Mouse (Mus musculus): Measurements from ENCODE around the gene Gatad2b.
A peak's percentile ranks its signal among the peaks of the same experiment; 100 is the strongest.

Gene Gatad2b

DNA sequence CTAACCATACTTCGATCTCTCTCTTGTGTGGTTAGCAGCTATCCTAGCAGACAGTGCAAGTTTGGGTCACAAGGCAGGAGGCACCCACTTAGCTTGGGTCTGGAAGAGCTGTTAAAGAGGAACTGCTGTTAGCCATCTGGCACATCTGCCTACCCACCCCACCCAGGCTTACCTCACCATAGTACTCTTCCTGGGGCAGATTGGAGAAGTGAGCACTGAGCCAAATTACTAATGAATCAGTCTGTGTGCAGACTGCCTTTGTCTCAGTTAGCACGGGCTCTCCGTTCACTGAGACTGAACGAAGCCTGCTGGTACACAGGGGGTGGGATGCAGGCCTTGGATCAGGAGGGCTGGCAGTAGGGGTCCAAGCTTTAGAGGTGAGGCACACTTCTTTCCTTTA lies 90.7 kb downstream of the Gatad2b start:
- DNase-seq (ENCODE audit: low spot score) = no peak

DNA sequence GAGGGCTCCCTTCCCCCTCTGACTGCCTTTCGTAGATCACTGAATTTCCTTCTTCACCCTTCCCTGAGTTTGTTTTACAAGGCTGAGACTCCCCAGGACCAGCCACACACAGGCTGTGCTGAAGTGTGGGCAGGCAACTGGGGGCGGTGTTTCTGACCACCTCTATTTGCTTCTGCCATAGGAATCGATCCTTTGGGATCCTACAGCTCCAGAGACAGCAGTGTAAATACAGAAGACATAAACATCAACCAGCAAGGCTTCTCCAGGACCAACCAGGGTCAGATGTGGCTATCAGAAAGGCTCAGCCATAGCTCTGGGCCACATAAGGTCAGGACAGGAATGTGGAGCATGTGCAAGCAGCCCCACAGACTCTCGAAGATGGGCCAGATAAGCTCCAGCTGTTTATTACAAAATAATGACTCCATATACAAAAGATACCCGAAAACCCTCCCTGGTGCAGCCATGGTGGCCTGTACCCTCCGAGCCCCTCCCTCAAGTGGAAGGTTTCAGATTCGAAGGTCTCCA lies 91.9 kb downstream of the Gatad2b start:
- DNase-seq (ENCODE audit: low spot score) = no peak

DNA sequence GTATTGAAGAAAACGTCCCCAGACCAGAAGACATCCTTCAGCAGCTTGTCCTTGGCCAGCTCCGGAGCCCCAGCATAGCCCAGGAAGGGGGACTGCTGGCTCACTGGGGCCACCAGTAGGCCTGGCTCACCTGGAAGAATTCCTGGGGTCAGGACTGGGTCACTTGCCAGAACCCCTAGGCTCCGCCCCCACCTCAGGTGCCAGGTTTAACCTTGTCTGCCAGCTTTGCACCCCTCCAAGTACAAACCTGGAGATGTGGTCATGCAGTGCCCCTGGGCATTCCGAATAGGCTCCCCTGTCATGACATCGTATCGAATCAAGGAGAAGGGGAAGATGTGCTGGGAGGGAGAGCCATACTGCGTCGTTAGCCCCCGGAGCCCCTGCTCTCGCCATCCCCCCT lies 93.8 kb downstream of the Gatad2b start:
- no peak for DNase-seq (ENCODE audit: low spot score)

DNA sequence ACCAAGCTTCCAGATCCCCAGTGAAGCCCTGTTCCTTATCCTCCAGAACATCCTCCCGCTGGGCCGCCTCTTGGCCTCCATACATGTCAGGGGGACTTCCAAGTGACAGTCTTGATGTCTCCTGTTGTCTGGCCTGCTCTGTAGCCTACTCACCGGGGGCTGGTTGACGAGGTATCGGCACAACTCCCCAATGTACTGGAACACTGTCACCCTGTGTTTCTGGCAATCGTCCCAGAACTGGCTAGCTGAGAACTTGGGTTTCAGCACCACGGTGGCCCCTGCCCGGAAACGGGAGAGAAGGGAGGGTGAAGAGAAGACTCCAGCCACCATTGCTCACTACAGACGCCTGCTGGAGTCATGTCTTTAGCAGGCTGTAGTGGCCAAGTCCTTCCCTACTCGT lies 94.5 kb downstream of the Gatad2b start:
- no peak for DNase-seq (ENCODE audit: low spot score)

DNA sequence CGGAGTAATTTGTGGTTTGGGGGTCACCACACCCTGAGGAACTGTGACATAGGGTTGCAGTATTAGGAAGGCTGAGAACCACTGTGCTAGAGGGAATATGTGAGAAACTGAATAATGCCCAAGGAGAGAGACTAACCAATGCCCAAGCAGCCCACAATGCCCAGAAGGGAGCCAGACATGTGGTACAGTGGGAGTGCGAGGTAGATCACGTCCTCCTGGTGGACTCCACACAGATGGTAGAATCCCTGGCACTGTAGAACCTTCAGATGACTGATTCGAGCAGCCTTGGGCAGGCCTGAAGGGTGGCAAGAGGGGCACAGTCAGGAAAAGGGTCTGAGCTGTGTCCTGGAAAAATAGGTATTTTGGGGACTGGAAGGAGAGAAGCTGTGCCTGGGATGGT lies 95.2 kb downstream of the Gatad2b start:
- no peak for DNase-seq (ENCODE audit: low spot score)

DNA sequence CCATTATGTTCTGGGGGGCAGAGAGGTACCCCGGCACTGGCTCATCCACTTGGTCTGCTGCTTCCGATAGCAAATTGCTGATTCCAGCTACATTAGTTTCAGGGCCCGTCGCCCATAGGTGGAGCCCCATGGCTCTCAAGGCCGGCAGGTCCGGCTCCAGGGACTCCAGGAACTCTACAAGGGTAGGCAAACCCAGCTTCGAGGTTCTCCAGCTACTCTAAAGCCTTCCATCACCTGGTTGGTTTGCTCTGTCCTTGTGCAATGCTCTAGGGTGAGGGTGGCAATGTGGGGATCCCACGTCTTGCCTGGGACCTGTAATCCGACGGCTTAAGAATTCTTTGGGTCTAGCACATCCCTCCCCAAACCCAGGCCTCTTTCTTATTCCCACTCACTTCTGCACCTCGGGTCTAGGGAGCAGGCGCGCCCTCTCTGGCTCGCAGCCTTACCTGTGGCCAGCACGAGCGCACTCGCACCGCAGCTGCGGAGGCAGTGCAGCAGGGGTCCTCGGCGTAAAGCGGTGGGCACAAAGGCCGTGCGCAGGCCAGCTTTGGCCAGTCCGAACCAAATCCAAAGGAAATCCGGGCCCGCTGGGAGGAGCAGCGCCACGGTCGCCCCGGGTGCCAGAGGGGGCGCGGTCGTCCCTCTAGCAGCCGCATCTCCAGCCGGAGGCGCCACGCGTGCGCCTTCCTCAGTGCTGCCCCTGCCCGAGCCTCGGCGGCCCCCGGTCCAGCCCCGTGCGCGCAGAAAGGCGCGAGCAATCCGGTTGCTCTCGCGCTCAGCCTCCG lies 95.9 kb downstream of the Gatad2b start:
- DNase-seq (ENCODE audit: low spot score) = peak; percentile 36

DNA sequence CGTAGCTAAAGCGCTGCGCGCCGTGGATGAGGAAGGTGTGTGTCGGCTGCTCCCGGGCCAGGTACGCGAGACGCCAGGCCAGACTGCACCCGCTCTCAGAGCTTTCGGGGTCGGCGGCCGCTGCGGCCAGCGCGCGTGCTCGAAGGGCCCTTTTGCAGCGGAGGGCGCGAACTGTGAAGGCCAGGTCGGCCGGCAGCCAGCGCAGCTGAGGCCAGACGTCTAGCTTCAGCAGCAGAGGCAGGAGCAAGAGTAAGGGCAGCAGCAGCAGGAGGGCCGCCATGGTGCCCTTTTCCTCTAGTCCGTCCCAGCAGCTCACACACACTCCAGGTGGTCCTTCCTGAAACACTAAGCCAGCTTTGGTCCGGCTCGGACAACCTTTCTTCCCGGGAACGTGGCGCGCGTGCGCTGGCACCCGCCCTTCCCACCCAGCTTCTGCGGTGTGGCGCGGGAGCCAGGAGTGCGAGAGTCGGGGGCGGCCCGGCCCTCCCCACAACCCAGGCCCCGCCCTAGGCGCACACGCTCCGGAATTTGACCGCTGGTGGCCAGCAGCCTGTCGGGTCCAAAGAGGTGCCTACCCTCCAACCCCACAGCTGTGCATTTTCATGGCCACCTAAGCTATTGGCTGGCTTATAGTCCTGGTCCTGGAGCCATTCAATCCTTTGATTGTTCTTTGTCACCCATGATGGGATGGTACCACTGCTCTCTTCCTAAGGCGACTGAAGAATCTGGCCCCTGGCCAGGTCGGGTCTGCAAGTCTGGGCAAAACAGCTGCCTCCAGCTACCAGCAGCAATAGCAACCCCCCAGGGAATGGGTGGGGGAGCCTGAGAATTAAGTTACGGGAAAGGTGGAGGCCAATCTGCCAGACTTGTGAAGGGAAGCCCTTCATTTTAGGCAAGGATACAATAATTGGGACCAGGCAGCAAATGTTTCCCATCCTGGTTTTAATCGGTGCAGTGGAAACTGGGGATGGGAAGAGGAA lies 96.8 kb downstream of the Gatad2b start, which contains the start of gene Slc27a3:
Slc27a3 (minus strand) TSS at position 428 of the 980 bp plus-strand sequence.
- DNase-seq (ENCODE audit: low spot score) = peak; percentile 26

DNA sequence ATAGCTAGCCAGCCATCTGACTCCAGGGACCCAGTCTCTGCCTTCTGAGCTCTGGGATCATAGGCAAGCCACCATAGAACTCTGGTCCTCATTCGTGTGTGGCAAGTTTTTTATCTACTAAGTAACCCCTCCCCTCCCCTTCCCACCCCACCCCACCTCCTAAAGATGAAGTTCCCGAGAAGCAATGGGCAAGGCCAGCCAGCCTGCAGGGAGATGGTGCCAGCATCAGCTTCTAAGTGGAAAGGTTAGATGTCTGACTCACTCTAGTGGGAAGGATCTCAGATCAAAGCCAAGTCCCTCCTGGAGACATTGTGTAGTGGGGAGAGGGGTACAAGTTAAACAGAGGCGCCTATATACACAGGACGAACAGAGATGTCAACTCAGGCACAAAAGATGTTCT lies 98.0 kb downstream of the Gatad2b start:
- no peak for DNase-seq (ENCODE audit: low spot score)

DNA sequence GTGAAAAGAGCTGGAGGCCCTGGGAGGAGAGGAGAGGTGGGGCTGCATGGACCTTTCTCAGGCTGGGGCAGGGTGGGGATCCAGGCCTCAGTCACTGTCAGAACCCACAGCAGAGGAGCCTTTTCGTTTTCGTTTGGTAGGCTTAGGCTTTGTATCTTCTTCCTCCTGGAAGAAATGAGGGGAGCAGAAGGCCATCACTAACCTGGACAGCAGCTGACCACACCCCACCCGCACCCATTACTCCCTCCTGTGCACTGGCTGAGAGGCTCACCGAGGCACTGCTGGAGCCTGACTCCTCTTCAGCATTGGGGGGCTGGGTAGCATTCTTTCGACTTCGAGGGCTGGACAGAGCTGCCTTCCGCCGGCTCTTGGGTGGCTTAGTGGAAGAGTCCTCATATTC lies 99.0 kb downstream of the Gatad2b start:
- DNase-seq (ENCODE audit: low spot score) = no peak

DNA sequence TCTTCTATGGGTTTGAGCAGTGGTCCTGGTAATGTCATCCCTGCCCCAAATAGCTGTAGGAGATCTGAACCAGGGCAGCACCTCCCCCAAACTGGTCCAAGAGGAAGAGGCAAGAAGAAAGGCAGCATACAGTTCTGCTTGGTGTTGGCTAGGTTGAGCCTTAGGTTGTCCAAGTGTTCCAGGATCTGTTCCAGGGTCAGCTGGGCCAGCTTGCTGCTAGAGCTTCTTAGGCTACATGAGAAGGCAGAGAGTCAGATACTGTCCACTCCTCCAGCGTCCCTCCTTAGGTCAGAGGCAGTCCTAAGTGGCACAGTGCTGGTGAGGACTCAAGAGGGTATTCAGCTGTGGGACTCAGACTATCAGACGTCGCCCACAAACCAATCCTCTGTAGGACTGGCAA lies 99.7 kb downstream of the Gatad2b start:
- DNase-seq (ENCODE audit: low spot score) = no peak

DNA sequence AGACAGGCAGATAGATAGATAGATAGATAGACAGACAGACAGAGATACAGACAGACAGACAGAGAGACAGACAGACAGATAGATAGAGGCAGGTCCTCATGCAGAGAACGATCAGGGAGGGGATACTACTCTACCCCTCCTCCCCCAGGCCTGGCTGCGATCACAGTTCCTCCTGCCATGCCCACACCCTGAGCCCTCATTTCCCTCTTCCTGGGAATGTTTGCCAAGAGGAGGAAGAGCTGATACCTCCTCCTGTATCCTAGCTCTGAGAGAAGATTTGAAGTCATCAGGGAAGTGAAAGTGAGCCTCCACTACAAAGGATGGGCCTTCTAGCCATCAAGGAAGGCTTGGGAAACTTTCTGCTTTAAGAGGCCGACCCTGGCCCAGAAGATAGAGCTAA lies 102.7 kb downstream of the Gatad2b start:
- no peak for DNase-seq (ENCODE audit: low spot score)

DNA sequence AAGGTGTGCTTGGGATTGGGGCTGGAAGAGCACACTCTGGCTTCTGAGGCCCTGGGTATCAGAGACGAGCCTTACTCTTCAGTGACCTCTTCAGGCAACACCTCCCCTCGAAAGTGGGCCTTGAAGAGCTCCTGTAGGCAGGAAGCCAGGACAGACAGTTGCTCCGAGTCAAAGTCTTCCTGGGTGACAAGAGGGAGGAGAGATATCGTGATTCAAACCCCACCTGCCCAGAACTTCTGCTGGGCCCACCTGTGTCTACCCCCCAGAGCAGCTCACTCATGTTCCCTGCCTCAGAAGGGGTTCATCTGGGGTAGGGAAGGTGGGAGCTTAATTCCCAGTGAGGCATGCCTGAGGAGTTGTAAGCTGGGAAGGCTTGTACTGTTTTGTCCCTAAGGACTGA lies 108.0 kb downstream of the Gatad2b start:
- no peak for DNase-seq (ENCODE audit: low spot score)

DNA sequence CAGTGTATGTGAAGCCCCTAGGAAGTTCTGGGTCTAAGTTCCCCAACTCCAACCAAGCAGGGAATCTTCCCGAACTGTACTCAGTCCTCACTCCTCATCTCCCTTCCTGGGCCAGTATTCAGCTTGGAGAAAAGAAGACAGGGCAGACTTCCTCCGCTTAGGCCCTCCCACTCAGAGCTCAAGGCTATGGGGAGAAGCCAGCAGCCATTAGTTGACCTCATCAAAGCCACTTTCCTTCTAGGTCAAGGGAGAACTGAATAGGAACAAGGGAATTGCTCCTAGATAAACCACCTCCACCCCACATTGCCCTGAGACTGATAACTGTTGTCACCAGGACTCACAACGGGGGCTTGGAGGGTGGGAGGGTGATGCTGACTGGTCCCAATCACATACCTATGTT lies 111.1 kb downstream of the Gatad2b start:
- no peak for DNase-seq (ENCODE audit: low spot score)

DNA sequence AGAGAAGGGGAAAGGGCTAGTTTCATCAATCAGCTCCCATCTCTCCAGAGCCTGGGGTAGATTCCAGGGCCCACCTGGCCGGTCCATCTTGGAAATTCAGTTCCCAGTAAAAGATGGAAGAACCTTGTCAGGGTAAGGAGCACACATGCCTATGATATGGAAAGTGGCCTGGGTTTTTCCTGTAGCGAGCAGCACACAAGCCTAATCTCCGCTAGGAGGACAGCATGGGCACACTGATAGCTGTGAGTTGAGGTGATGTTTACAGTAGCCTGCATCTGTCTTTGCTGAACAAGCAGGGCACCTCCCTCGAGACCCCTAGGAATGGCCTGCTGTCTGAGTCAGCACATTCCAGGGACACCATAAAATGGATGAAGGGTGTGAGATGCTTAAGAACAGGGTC lies 111.6 kb downstream of the Gatad2b start:
- DNase-seq (ENCODE audit: low spot score) = no peak

DNA sequence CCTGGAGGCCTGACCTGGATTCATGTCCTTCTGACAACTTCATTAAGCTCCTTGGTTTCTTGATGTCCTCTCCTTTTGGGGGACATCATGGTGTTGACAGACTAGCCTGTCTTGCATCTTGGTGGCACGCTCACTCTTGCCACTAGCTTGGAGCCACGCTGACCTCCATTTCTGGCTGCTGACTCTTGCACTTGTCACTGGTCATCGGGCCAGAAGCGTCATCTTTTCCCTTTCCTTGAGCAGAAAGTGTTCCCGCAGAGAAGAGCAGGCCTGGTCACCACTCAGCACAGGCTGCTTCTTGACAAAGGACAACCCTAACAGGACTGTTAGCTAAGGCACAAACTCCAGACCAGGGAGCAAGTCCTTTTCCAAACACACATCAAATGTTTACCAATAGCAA lies 113.4 kb downstream of the Gatad2b start:
- DNase-seq (ENCODE audit: low spot score) = no peak

DNA sequence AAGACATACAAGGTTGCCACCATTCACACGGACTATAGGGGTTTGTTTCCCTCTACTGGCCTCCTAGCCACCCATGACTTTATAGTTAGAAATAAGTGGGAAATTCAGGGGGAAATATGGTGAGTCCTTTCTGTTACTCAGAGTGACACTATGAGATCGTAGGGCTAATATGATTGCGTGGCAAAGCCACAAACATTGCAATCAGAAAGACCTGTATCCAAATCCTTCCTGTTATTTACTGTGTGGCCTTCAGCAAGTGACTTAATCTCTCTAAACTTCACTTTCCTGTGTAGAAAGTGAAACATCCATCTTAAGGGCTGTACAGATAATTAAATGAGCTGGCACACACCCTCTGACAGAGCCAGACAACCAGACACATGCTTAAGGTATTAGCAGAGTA lies 115.7 kb downstream of the Gatad2b start:
- no peak for DNase-seq (ENCODE audit: low spot score)

DNA sequence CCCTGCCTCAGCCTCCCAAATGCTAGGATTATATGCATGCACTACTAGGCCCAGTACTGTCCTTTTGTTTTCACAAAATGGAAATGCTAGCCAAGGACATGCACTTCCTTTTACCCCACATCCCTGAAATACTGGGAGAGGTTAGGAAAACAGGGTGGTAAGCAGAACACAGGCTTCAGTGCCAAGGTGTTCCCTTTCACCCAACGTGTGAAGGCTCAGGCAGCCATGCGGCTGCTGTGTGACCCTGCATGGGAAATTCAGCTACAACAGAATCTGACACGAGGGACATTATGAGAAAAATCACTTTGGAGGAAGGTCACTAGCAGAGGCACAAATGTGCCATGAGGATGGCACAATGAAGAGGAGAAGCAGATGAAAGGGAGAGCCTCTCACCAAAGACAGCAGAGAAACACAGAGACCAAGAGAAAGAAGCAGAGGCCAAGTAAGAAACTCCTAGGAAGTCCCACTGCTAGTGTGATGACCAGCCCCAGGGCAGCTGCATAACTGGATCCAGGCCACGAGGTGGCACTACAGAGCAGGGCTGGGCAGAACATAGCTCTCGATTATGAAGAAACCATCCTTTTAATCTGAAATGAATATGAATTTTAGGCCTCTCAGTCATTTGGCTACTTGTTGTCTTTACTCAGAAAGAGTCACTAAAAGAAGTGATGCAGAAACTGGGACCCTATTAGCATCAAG lies 119.5 kb downstream of the Gatad2b start:
- DNase-seq (ENCODE audit: low spot score) = peak; percentile 78

DNA sequence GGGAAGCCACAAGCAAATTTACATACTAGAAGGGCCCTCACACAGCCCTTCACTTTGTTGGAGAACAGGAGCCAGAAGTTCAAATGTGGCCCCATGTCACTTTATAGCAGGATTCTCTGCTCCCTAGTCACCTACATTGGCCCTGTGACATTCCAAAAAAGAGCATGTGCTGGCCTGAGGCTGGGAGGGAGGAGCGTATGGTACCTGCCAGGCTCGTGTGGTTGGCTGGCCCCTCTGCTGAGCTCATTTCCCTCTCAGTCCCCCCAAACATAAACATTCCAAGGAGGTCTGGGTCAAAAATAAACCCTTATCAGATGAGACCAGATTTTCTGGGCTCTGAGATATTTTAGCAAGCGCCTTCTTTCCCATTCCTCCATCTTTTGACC lies 120.0 kb downstream of the Gatad2b start:
- DNase-seq (ENCODE audit: low spot score) = no peak
